Mouse (Mus musculus): Measurements from ENCODE around the gene Rag2. TPM values are rescaled to one million over a fixed set of nuclear protein-coding genes. Genes with fewer than 3 reads are reported as not detected.

Rag2 gene
- polyA plus RNA-seq (2012; rRNA removed) = not detected in 2 replicates

DNA sequence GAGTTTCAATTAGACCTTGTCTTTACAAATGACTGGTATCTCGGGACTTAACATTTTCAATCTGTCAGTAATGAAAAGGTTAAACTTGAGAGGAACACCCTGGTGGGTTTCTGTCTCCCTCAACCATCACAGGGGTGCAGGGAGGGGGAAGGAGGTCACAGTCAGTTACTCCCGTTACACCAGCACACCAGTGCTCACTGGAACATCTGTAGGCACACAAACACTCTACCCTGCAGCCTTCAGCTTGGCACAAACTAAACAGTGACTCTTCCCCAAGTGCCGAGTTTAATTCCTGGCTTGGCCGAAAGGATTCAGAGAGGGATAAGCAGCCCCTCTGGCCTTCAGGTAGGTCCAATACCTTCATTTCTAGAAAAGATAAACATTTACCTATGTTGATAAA is at the start of gene Rag2:
TSS of gene Rag2 (plus strand) at position 193 of the 400 bp plus-strand sequence.
- DNase-seq (ENCODE audit: low read depth, low spot score) = no peak
- 61% methylated on average over 4 of the region's 4 CpGs for WGBS

DNA sequence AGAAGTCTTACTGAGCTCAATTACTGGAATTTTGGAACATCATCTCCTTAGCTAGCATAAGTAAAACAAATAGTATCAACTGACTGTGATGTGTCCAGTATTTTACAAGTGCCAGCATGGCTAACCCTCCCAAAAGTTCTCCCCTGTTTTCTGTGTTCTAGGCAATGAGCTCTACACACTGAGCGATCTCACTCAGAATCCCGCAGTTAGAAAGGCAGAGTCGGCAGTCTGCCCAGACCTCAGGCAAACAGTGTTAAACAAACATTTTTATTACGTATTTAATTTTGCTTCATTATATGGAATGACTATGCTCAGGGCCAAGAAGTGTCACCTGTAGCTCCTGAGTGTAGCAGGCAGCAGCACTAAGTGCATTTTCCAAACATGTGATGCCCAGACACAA is 47.3 kb upstream of the Rag2 start:
- WGBS = 16% methylated on average over 4 of the region's 4 CpGs
- DNase-seq (ENCODE audit: low read depth, low spot score) = no peak

DNA sequence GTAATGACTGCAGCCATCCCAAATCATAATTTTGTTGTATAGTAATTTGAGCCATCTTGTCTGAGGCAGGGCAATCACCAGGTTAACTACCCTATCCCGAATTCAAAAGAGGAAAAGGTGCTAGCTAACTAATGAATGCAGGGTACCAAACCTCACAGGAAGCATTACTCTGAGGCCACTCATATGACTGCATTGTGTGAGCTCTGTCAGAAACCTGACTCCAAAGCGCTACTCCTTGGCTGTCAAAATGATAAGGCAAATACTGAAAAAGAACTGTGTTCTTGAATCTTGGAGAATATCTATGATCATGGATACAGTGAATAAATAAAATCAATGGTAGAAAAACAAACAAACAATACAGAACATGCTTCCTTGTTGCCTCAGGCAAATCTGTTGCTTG is 44.5 kb upstream of the Rag2 start:
- DNase-seq (ENCODE audit: low read depth, low spot score) = no peak
- 89% methylated on average over 2 of the region's 2 CpGs for WGBS

DNA sequence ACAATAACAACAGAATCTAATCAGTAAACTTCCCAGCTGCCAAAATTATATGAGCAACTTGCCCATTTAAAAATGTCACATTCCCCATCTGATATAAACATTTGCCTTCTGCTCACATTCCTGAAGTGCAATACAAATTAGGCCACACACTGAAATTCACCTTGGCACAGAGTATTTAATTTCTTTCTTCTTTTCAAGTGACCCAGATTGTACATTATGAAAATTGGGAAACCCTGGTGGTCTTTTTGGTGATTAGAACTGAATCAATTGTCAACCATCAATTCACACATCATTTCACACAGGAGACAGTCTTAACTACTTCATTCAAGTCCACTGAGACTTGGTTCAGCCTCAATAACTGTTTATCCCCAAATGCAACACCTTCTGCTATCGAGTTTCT is 44.1 kb upstream of the Rag2 start:
- 85% methylated on average over 1 of the region's 1 CpGs for WGBS
- no peak for DNase-seq (ENCODE audit: low read depth, low spot score)

DNA sequence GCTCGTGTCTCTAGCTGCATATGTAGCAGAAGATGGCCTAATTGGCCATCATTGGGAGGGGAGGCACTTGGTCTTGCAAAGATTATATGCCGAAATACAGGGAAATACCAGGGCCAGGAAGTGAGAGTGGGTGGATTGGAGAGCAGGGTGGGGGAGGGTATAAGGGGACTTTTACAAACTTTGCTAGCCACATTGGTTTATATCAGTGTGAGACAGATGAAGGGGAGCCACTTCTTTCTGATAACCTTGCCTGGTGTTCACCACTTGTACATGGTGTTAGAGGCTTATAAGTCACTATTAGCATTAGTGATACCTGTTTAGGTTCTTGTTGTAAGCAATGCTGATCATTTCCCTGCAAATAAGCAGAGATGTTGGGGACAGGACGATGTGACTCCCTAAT is 43.5 kb upstream of the Rag2 start:
- DNase-seq (ENCODE audit: low read depth, low spot score) = no peak
- 91% methylated on average over 3 of the region's 3 CpGs for WGBS

DNA sequence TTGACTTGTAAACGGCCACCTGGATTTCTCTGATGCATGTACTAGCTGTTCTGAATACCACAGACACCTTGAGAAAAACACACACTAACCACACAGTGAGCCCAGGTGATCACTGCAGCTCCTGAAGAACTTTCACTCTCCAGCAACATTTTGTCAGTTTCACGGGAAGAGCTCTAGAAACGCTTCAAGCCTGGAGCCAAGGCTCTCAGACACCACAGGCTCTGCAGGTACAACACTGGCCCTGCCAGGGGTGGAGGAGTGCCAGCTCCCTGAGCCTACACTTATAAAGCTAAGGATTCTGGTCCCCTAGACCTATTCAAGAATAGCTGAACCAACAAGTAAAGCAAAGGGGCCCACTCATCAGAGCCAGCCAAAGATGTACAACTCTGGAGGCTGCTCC is 43.1 kb upstream of the Rag2 start:
- WGBS = 79% methylated on average over 3 of the region's 3 CpGs
- DNase-seq (ENCODE audit: low read depth, low spot score) = no peak

DNA sequence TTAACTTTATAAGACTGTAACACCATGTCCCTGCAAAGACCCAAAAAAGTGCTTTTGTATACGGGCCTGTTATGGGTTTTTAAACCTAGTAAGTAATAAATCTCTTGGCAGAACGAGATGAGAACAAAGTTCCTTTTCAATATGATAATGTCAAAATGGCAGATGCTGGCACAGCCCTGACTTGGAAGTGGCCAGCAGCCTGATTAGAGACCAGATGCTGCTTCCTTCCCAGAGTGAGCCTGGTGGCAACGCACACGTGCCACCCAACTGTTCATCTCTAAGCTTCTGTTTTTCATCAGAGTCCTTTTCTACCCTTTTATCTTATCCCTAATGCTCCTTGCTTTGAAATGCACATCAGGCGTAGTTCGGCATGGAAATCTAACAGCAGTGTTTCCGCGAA is 33.2 kb upstream of the Rag2 start:
- 69% methylated on average over 8 of the region's 8 CpGs for WGBS
- no peak for DNase-seq (ENCODE audit: low read depth, low spot score)

DNA sequence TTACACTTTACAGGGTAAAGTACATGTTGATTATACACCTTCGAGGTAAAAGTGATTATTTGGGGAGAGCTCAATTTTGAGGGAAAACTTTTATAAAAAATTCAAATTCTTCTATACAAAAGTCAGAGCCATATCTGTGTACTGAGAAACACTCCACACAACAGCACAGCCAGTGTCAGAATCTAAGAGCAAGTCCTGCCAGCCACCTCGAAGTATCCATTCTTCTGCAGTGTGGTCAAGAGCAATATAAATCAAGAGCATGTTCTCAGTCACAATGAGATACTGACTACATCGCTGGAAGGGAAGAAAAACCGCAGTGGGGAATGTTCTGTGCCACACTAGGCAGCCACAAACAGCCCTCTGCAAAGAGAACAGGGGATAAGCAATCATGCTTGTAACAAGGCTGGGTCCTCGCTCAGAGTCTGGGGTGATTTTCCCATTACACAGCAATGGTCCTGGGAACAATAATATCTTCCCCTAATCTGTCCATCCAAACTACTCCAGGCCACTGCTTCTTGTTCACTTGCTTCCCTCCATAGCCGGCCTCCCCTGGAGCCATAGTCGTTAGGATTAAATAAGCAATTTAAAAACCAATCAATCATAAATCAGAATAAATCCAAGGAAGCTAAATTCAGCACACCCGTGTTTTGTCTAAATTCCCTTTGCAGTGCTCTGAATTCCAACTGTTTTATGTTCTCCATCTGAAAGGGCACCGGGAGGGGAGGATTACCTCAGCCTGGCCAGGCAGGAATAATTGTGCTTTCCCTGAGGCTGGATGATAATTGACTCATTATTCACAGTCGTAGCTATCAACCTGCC is 32.3 kb upstream of the Rag2 start:
- 52% methylated on average over 10 of the region's 10 CpGs for WGBS
- DNase-seq (ENCODE audit: low read depth, low spot score) = no peak

DNA sequence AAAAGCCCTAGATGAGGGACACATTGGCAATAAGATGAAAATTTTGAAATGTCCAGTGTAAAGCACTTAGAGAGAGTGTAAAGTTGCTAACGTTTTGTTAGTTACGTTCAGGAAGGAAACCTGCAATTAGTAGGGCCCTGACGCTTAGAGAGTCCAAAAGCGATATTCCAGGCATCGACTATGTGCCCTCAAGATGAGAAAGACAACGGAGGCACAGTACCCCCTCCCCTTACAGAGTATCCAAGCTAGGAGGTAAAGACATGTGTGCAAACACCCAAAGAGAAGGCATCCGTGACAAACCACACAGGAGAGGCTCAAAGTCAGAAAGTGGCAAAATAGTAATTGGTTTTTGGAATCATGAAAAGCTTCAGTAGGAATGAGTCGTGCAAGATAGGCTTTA is 31.6 kb upstream of the Rag2 start:
- DNase-seq (ENCODE audit: low read depth, low spot score) = no peak
- 82% methylated on average over 8 of the region's 8 CpGs for WGBS

DNA sequence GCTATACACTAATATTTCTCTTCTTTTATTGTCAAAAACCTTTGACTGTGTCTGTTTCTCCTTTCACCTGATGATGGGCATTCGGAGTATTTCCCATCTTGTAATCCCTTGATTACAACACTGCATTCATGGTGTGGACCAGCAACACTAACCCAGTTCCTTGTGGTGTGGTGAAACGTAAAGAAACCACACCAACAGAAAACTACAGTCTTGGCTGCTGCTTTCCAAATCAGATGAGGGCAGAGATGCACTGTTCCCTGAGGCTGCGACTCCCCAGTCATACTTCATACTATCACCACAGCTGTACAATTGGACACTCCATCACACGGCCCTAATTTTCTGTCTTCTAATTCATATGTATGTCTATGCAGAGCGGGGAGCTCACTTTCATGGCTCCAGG is 29.8 kb upstream of the Rag2 start:
- DNase-seq (ENCODE audit: low read depth, low spot score) = no peak
- 86% methylated on average over 5 of the region's 5 CpGs for WGBS

DNA sequence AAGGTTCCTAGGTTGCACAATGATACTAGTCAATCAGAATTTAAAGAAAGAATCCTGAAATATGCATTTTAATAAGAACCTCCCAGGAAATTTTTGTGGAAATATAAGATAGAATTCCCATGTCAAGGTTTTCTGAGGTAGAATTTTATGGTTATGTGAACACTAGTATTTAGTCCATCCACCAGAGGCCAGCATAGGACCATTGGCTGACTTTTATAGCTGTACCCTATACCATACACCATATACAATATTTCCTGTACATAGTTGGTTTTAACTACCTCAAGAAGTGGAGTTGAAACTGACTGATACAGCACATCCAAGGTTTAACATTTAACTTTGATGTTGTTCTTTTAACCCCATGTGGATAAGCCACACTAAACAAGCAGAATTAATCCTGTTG is 27.3 kb upstream of the Rag2 start:
- no peak for DNase-seq (ENCODE audit: low read depth, low spot score)

DNA sequence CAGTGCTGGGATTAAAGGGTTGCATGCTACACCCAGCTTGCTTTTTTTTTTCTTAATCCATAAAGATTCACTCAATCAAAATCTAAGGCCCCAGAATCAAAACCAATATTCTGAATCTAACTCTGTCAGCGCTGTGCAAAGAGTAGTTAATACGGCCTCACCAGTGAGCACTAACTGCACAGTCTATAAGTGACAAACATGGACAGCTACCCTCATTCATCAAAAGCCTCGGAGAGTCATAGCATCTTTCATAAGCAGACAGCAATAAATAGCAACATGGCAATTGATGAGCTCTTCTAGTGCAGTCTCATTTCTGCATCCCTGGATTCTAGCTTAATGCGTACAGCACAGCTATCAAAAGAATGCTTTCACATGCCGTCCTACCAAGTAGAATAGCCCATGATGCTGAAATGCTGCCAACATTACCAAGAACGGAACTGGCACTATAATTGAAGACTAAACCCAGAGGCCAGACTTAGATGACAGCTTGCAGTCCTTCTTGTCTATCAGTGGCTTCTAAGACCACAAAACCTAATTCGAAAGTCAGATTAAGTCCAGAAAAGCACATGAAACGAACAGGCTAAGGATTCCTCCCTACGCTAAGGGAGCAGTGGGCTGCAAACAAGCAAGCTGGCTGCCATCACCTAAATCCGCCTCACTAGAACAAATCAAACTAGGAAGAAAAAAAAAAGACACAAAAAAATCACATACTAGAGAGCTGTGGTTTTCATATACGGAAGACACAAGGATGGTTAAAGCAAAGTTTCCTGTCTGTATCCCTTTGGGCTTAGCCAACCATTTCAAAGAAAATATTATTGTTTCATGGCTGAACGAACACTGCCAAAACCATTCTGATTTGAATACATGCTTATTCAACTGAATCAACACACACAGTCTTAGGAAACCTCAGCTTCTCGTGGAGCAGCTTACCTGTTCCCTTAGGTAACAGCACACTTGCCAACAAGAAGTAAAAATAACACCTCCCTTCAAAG is 26.0 kb upstream of the Rag2 start:
- no peak for DNase-seq (ENCODE audit: low read depth, low spot score)
- 80% methylated on average over 13 of the region's 13 CpGs for WGBS

DNA sequence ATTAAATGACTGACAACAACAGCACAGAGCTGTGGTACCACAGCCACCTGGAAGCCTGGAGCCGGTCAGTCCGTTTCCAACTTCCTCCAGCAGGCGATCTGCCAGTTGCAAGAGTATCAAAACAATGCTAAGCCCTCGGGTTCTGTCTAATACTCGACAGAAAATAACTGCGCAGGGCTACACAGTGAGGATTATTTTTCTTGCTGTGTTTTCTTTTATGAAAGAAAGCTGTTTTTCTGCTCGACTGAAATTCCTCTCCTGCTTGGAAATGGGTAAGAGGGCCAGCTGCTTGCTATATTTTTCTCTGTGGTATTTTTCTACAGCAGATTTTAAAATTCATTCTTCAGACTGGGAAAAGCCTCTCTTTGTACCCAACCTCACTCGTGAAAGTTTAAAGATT is 23.8 kb upstream of the Rag2 start:
- 48% methylated on average over 8 of the region's 8 CpGs for WGBS
- no peak for DNase-seq (ENCODE audit: low read depth, low spot score)

DNA sequence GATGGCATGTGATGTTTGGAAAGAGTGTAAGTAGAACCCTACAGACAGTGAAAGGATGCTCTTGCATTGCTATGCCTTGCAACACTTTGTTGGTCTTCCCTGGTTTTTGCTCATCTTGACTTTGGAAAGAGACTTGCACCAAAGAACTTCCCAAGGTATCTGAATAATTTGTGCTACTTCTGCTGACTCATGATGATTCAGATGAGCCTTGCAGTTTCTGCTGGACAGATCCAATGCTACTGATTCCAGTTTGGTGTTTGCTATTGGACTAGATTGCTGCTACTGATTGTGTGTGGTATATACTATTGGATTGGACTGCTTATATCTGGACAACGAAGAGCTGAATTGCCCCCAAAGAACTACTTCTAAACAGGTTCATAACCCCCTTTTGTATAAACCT is 21.4 kb upstream of the Rag2 start:
- DNase-seq (ENCODE audit: low read depth, low spot score) = no peak
- 91% methylated on average over 1 of the region's 1 CpGs for whole genome bisulfite sequencing

DNA sequence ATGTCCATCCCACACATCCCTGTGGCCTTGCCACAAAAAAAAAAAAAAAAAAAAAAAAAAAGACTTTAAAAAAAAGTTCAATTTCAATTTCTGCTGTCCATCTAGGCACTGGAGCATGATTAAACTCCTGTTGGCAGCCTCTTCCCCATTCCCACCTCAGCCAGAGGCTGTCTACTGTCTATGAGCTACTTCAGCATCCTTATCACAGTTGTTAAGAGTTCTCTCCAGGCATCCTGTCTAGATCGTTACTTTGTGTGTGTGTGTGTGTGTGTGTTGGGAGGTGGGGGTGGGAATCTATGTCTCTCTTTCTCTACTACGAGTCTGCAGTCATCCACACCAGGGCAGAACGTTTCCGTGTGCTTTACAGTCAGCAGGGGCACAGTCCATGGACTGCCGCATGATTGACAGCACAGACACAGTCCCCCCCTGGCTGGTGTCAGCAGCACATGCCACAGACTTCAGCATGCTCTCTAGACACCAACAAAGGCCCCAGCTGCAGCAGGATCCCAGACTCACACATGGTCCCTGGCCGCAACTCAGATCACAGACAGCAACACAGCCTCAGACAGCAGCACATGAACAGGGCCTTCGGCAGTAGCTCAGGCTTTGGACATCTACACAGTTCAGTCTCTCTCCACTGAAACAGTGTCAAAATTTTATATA is 16.2 kb upstream of the Rag2 start:
- DNase-seq (ENCODE audit: low read depth, low spot score) = no peak
- WGBS = 80% methylated on average over 7 of the region's 7 CpGs

DNA sequence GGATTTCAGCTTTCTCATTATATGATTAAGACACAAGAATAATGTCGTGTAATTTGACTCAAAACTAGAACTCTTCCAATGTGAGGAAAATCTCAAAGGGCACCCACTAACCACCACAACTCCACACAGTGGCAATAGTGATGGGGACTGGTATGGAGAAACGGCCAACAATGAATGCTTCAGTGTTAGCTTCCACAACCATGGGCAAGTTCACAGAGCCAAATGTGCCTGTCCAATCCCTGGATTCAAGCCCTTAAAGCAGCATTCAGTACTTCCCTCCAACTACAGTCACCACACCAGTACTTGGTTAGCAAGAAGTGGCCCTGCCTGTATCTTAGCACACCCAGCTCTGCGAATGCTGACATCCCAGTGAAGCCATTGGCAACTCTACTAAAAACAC is 13.7 kb upstream of the Rag2 start:
- WGBS = 88% methylated on average over 3 of the region's 3 CpGs
- no peak for DNase-seq (ENCODE audit: low read depth, low spot score)

DNA sequence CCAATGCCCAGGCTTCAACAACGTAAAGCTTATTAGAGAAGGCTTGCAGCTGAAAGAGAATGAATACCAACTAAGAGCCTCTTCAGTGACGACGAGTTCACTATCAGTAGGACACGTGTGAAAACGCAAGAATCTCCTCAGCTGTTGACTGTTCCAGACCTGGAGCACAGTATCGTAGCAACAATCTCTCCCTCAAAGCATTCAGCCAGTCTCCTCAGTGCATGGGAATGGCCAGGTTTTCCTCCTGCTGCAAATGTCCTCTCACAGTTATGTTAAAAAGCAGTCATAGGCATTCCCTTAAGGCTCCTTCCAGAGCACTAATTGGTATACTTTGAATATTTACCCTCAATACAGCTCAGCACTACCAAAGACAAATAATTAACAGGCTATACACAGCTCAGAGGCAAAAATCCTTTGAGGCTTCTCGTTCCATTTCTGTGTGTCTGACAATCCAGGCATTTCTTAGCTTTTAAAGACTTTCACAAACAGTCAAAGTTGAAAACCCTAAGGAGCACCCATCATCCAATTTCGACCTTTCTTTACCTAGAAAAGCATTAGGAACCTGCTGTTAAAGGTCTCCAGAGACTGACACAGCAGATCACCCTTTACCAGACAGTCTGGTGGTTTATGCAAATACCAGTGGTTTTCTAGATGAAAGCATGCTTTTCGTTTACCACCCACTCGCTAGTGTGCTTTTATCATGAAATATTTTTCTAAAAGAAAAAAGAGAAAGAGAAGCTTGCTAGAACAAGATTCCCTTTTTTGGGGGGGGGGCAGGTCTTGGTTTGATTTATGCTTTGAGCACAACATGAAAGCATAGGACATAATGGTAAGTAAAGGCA is 8.8 kb upstream of the Rag2 start:
- no peak for DNase-seq (ENCODE audit: low read depth, low spot score)
- WGBS = 72% methylated on average over 10 of the region's 10 CpGs

DNA sequence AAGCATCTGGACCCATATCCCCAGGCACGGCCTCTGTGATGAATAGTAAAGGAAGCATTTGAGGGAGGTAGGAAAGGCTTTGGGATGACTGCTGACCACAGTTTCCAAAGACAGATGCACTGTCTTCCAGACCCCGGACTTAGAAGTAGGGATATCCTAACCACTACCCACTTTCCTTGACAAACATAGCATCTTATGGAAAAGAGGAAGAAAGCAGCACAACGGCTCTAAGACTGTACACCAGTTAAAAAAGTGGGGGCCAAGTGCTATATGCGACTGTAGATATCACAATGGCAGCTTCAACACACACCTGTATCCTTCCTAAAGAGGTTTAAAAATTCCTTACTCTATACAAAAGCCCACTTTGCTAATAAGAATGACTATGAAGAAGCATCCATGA is 6.1 kb upstream of the Rag2 start:
- 85% methylated on average over 4 of the region's 4 CpGs for WGBS
- DNase-seq (ENCODE audit: low read depth, low spot score) = no peak

DNA sequence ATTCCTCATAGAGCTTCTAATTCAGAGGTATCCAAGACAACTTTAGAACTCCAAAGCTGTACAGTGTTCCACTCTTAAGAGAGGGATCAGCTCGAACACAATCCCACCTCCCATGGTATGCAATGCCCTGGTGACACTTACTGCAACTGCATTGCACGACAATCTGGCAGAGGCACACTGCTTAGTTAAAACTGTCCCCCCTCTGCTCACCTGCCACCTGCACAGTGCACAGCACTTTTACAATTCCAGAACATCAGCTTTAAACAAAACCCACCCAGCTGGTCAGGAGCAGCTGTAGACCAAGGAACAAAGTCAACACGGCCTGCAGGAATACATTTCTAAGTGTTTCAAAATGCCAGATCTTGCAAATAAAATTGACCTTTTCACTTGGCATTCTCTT is 3.6 kb upstream of the Rag2 start:
- DNase-seq (ENCODE audit: low read depth, low spot score) = no peak
- 49% methylated on average over 3 of the region's 3 CpGs for WGBS

DNA sequence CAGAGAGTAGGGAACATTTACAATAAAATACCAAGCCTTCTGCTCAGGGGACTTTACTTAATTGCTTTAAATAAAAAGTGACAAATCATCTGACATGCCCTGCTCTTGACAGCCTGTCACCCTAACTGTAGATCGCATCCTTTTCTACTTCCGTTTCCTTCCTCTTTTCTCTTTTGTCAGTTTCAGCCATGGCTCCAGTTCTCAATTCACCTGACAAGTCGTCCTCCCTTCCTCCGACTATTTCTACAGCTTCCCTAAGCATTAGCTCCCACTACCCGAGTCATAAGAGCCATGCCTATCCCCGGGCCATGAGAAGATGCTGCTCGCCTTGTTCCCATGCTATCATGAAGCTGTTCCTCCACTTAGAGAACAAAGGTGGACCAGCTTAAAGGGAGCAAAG is 2.9 kb upstream of the Rag2 start:
- WGBS = 72% methylated on average over 7 of the region's 7 CpGs
- DNase-seq (ENCODE audit: low read depth, low spot score) = no peak
